ENCODE assay signal across 8 mouse cellular contexts in the genomic region with DNA sequence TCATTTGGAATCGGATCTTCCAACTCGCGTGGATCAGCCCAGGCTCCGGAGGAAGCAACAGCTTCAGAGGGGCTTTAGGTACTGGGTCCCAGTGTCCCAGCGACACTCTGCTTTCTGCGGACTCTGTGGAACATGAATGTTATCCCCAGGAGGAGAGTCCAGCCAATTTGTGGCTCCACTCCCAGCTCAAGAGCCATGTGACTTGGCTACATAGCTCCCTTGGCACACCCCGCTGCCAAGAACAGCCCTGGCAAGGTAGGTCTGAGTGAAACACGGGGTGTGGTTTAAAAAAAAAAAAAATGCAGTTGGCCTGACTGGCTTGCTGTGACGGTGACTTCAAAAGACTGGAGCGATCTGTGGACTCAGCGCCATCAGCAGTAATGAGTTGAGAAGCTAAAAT. TPM values are rescaled to one million over a fixed set of nuclear protein-coding genes. Genes with fewer than 3 reads are reported as not detected.
A peak's percentile ranks its signal among the peaks of the same experiment; 100 is the strongest.
DNase-seq lines count a peak whose midpoint lies in the region; ATAC-seq lines count a peak whose summit lies in the region.

No protein-coding gene starts in this region.

- no peak overlapping the region for H3K9ac ChIP-seq in kidney, embryonic 15.5 days

- peak; percentile 96 for DNase-seq in kidney, adult 11 months
- DNase-seq in cerebellum, adult 11-12 months, result peak; percentile 97
- peak; percentile 87 for DNase-seq in heart, adult 8-10 months (ENCODE audit: low spot score)
- peak; percentile 82 to 83 for DNase-seq in layer of hippocampus, postnatal 10 days (ENCODE audit: low spot score in 2 of 2)
- DNase-seq in ovary, adult 18-20 months (ENCODE audit: low spot score), result peak; percentile 65
- DNase-seq in thymus, adult 18-20 months, result no peak
- no peak for DNase-seq in yolk sac, embryonic 10.5 days (ENCODE audit: low spot score)

- no peaks in the 10 kb centered on the region for H3K27me3 ChIP-seq in kidney, embryonic 15.5 days

- H3K9me3 ChIP-seq in kidney, embryonic 15.5 days (replicated peaks), result no peaks in the 10 kb centered on the region

- no peaks in the 10 kb centered on the region for H3K36me3 ChIP-seq in kidney, embryonic 15.5 days

- no peak overlapping the region for H3K27ac ChIP-seq in kidney, embryonic 15.5 days

- 0 out of 2 replicates have a peak, but pooled peaks cover 2% of the 10 kb centered on the region for H3K4me1 ChIP-seq in kidney, embryonic 15.5 days

- no peak overlapping the region for H3K4me2 ChIP-seq in kidney, embryonic 15.5 days

- ATAC-seq in kidney, embryonic 15.5 days (replicated peaks; ENCODE audit: low FRiP score), result no peak

- 77% methylated on average over 11 of the region's 11 CpGs for WGBS in kidney, embryonic 15.5 days

- no peak overlapping the region for H3K4me3 ChIP-seq in kidney, embryonic 15.5 days (replicated peaks)

RNA-seq across cellular contexts. Expression of a gene that starts 19.4 kb away (rescaled TPM):
- 11.2 and 12.9 TPM in 2 replicates for polyA plus RNA-seq in kidney, embryonic 15.5 days (2015; fragmentation: Nextera tagmentation; extraction: Ambion mirVana)
- total RNA-seq in heart, adult 8-10 months (2022), result 10 to 100 TPM; 25.0 to 27.2 (median 26.2) TPM
- 10 to 100 TPM; 74.7 to 79.4 TPM for total RNA-seq in layer of hippocampus, postnatal 10 days (2021)

Comparison
In these comparisons a context has a peak if more than half of its experiments do, and no peak if none do; other contexts are left out.
1. DNase-seq: peak in kidney, adult 11 months (single experiment), cerebellum, adult 11-12 months (single experiment), heart, adult 8-10 months (single experiment), layer of hippocampus, postnatal 10 days (2 of 2) and ovary, adult 18-20 months (single experiment); none in thymus, adult 18-20 months (0 of 2) and yolk sac, embryonic 10.5 days (single experiment).